Mouse (Mus musculus) 416B (cell line): ENCODE data around the gene Prpf6.

Experiments used
- DNase-seq: peaks from one replicate; pipeline ENCODE4 v3.0.0; 2011; ENCODE audit warnings: low read depth

Gene Prpf6

DNA sequence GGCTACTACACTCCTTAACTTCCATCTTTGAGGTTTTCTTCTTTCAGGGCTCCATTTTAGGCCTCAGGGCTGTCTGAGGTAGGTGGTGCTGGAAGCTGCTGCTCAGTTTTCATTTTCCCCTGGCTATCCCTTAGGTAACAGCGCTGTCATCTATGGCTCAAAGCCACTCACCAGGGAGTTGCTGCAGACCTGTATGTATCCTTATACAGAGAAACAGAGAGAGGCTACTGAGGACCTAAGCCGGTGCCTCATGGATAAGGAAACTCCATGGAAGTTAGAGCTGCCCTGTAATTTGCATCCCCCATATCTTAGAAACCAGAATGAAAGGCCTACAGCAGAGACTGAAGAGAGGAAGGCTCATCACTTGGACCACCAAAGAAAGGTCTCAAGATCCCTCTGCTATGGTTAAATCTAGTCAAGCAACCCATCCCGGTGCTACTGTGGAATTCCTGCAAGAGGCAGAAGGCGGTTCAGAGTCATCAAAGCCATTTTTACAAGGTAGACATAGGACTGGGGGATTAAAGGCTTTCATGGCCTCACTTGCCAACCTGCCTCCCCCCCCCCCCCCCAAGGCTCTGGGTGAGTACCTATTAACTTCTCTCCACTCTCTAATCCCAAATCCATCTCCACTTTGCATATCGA, 11.4 kb upstream of the Prpf6 start:
- DNase-seq: no peak

DNA sequence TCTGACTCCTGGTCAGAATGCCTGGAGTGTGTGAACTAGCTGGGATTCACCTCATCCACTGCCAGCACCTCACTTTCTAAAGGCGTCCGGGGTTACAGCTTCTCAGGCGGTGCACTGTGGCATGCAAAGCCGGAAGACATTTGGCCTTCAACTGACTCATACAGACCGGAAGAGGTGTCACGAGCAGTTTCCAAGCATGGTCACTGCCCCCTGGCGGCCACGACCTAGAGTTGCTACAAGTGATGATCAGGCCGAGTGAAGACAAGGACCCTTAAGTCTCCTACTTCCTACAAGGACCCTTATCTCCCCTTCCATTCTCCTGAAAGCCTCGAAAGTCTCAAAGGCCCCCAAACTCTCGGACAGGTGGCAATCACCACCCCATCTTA, 10.7 kb upstream of the Prpf6 start:
- DNase-seq: peak; percentile 97

DNA sequence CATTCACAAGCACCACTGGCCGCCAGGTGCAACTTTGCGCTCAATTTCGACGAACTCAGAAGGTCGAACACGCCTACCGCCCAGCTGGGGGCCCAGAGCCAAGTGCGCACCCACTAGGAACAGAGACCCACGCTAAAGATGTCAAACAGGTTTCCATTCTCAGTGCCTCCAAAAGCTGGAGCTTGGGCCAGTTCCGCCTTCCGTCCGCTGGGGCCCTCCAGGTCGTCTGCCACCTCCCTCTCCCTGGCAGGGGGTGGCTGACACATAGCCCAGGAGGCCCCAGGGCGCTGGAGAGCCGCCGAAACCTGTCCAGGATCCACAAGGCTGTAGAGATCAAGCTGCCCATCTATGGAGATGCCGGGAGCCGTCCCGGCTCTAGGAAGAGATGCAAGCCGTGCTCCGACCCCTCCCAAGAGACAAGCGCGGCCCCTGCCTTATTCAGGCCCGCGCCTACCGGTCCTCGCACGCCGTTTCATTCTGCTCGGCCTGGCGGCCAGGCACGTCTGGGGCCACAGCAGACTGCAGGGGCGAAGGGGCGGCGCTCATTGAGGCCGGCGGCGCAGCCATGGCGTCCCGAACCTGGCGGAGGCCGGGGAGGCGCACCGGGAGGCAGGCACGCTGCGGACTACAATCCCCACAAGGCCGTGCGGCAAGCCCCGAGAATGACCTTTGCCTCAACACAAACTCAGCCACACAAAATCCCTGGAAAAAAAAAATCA, 10.1 kb upstream of the Prpf6 start:
- peak; percentile 75 for DNase-seq

DNA sequence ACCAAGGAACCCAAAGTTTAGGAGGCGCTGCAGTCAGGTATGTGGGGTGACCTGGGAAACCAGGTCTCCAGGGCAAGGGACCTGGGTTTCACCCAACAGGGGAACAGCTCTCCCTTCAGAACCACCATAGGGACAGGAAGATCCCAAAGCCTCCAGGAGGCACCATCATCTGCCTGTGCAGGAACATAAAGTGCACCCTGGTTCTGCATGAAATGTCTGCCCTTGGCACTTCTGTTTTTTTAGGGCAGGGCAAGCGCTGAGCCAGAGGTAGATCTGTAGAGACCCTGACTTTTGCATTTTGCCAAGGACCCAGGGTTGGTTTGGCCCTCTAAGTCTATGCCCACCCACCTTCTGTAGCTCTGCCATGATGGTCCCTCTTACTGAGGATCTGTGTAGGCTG, 9.3 kb upstream of the Prpf6 start:
- no peak for DNase-seq

DNA sequence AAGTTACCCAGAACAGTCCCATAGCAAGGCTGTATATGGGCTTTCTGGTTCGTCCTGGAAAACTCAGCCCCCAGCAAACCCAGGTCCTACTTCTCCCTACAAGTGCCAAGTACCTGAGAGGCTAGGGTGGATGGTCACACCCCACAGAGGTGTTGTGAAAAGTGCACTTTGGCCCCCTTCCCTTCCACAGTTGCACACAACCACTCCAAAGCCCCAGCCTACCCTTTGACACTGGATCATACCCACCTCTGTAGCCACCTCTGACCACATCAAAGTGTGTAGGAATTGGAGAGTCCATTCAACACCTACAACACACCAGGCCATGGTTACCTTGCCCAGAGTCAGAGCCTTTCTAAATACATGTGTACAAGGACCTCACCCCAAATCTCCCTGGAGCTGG, 8.7 kb upstream of the Prpf6 start:
- DNase-seq: no peak

DNA sequence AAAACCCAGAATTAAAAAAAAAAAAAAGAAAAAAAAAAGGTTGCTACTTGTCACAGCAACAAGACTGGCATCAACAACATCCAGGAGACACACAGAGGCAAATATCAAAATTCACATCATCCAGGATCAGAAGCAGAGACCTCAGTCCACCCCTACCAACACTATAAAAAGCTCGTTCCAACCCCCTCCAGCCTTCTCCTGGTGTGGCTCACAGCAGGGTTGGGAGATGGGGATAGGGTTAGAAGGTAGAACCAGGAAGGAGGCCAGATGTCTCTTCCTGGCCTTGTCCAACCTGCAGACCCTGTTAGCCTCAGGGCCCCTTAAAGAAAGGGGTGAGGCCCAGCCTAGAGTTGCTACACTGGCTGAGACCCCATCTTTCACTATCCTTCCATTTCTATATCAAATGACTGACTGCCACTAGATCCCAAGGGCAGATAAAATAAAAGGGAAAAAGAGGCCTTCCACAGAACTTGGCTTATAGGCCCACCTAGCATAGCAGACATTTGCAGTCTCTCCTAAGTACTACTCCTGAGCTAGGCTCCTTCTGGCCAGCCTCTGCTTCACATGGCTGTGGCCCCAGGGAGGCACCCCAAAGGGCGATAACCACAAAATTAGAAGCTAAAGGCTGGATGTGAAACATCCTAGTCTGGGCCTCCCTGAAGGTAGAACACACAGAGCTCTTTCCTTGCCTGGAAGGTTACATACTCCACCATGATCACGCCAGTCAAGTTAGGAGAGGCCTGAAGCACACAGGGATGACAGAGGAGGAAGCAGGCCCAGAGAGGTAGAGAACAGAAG, 8.0 kb upstream of the Prpf6 start:
- no peak for DNase-seq

DNA sequence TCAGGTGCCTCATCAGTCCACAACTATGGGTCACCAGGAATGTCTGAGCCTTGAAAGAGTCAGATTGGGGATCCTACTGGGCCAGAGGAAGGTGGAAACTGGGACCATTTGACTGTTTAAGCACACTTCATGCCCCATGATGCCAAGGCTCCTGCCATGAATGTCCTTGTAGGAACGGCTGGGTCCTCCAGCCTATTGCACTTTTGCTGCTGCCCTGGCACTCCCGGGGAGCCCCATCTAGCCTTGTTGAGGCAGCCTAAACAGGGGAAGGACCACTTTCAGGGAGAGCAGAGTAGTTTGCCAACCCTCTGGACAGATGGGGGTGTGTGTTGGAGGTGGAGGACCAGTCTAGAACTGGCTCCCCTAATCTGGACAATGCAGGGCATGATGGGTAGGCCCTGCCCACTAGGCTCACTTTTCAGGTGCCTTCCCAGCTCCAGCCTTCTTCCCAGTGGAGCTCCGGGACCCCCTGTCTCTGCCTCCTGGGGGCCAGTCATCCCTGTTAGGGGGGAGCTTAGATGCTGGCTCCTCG, 7.2 kb upstream of the Prpf6 start, which contains the start of gene Uckl1:
TSS of gene Uckl1 (minus strand) at position 482 of the 532 bp plus-strand sequence.
- DNase-seq: no peak

DNA sequence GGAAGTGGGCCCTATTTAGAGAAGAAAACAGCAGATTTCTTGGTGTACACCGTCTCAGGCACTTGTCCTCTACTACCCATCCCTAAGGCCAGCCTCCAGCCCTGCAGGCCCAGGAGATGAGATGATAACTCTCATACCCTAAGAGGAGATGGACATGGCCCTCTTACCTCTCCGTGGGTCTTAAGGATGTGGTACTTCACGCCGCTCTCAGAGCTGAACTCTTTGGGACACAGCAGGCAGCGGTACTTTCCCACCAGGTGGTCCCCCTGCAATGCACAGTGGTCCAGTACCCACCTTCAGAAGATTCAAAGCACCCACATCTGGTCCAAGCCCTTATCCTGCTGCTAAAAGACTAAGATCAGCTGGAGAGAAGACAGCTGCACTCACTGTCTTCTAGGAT, 6.2 kb upstream of the Prpf6 start:
- DNase-seq: no peak

DNA sequence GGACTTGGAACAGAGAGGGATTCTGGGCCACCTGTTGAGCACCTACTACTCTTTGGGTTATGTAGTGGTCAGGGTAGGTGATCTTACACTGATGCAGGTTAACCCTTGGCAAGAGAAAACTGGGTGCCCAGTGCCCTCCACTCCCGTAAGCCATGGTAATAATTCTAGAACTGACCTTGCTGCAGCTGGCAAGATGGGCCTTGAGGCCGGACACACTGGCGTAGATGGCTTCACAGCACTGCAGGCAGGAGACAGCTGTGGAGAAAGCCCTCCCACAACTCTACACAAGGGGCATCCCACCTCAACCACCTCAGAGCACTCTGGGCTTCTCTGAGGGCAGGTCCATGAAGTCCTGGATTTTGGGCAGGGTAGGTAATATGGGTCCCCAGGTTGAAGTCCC, 5.5 kb upstream of the Prpf6 start:
- no peak for DNase-seq

DNA sequence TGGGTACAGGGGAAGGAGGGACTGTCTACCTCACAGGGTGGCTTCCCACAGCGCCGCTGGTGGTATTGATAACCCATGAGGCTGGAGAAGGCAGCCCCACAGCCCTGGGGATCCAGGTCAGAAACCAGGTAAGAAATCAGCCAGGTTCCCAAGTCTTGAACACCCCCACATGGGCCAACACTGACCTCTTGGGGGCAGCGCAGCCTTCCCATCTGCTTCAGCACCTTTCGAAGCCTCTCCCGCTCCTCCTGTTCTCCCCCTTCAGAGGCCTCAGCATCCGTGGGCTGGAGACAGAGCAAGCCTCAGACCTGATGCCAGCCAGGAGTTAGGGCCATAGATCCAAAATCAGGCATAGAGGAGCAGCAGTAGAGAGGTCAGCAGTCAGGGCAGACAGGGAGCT, 3.9 kb upstream of the Prpf6 start:
- DNase-seq: no peak

DNA sequence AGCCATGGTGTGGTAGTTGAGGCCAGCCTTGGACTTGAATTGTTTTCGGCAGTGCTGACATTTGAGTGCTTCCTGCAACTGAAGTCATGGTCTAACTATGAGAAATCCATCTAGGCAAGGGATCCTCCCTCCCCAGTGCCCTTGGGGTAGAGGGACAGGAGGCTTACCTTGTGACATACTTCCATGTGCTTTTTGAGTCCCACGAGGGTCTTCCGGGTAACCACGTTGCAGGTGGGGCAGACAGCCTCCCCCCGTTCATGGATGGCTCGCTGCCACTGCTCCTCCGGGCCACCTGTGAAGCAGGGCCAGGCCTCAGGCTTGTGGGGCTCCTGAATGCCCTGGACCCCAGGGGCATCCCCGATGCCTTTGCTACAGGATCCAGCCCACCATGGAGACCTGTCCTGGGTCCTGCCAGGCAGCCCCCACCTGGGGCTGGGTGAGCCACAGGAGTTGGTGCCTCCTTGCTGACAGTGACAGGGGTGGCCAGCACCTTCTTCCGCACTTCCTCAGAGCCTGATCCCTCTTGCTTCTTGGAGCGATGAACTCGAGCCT, 3.4 kb upstream of the Prpf6 start:
- DNase-seq: no peak

DNA sequence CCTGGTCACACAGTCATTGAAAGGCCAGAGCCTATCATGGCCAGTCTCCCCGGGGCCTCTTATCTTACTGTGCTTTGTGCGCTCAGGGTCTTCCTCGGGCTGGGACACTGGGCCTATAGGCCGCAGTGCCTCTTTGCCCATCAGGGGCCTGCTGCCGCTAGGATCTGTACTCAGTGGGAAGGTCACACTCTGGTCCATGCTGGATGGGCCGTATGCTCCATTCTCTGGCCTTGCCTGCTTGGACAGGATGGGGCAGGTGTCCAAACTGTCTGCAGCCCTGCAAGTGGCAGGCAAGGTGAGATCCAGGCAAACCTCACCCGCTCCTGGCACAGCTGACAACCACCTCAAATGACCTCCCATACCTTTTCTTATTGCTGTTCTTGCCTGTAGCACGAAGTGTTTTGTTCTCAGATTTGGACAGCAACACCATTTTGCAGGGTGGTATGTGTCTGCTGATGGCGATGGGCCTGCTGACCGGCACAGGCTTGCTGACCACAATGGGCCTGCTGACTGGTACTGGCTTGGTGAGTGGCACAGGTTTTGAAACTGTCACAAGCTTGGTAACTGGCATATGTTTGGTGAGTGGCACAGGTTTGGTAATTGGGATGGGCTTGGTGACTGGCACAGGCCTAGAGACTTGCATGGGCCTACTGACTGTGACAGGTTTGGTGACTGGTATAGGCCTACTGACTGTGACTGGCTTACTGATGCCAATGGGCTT, 2.5 kb upstream of the Prpf6 start:
- DNase-seq: no peak

DNA sequence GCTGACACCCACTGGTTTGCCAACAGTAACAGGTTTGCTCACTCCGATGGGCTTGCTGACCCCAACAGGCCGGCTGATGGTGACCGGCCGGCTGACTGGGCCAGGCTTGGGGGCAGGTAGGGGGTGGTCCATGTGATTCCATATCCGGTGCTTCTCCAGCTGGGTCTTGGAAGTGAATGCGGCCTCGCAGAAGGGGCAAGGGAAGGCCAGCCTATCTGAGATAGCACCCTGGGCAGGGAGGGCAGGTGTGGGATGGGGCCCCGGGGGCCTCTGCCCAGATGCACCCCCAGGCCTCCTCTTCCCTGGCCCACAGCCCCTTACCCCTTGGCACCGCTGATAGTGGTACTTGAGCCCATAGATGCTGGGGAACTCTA, 1.9 kb upstream of the Prpf6 start:
- DNase-seq: no peak

DNA sequence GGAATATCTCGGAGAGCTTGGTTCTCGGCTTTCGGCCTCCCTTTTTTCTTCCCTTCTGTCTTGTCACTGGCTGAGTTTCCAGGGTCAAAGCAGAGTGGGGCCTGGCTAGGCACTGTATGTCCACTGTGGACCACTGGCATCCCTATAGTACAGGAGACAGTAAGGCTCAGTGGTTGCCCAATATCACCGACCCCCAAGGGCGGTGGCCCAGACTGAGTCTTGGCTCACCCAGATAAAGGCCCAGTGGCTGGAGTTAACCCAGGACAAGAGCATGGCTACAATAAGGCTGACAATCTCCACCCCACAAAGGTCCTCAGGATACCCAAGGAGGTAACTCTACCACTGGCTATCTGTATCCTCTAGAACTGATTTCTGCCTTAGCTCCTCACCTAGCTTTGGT, 1.2 kb upstream of the Prpf6 start:
- DNase-seq: no peak

DNA sequence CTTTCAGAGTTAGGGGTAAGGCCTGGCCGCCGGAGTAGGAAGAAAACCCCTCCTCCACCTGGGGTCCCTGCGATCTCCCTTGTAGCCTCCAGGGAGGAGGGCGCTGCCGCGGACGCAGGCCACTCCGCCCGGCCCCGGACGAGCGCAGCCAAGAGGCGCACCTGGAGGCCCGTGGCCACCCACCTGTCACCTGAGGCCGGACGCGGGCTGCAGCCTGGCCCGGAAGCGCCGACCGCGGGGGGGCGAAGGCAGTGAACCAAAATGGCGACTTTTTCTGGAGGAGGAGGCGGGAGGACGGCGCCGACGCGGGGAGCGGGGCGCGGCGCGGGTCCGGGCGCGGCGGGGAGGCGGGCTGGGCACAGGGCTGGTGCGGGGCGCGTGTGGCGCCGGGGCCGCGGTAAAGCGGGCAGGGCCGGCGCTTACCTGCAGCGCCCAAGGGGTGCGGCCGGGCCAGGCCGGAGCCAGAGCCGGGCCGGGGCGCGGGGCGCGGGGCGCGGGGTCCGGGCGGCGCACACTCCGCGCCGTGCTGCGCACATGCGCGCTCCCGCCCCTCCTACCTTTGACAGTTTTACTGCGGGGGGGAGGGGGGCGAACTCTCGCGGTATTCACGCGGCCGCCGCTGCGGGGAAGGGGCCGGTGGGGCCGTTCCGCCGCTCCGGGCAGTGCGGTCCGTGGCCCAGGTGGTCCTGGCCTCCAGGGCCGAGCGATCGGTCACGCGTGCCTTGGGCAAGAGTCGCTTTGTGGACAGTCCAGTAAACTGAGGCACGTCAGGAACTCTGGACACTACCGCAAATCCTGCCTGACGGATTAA, 768 bp downstream of the Prpf6 start, which contains the start of gene Zfp512b:
TSS of gene Zfp512b (minus strand) at position 573 of the 811 bp plus-strand sequence.
- peak; percentile 71 for DNase-seq

DNA sequence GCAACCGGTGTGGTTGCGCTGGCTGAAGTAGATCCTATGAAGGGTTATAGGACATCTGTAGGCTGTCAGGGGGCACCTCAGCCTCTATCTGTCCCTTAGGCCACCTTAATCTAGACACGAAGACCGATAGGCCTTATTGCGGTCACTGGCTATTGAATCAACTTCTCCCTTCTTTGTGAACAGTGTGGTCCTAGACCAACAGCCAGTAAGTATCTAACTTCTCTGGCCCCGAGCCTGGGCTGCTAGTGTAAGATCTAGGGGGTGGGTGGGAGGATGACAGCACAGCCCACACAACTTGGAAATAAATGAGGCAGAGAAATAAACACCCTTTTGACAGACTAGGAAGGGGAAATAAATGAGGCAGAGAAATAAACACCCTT, 1.4 kb downstream of the Prpf6 start:
- peak; percentile 72 for DNase-seq

DNA sequence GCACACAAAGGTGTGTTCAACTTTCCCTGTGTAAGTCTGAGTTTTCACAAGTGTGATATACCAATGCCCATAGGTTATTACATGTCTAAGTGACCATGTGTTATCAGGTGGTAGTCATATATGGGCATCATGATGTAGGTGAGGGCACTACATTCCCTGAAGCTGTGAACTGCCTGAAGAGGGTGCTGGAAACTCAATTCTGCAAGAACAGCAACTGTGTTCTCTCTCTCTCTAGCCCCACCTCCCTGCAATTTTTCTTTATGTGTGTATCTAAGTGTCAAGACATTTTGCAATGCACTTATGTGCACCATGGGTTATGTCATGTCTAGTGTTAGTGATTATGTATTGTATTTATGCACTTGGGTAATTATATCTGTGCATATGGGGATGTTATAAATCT, 2.3 kb downstream of the Prpf6 start:
- DNase-seq: peak; percentile 64

DNA sequence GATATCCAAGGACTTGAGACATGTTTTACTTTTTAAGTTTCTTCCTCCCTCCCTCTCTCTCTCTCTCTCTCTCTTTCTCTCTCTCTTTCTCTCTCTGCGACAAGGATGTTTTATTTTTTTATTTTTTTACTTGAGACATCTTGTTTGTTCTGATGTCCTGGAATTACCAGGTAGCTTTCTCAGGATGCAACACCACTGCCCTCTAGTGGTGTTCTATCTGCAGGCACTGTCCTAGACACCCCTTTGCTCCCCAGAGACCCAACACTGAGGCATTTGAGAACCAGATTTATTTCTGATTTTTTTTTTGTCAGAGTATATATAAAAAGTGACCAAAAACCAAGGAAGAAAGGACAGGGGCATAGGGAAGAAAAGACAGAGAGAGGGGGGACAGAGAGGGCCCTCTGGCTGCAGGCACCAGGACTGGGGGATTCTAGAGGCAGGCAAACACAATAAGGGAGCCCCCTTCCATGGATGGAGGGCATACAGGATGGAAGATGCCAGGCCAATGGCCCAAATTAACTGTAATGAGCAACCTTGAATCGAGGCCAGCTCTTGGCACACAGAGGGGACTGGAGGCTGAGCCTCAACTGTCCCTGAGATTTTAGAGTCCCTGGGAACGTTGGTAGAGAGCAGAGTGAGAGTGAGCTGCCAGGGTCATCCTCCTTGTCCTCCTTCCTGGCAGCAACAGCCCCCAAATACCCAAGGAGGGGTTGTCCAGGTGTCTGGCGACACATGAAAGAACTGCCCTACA, 3.5 kb downstream of the Prpf6 start:
- DNase-seq: peak; percentile 55

DNA sequence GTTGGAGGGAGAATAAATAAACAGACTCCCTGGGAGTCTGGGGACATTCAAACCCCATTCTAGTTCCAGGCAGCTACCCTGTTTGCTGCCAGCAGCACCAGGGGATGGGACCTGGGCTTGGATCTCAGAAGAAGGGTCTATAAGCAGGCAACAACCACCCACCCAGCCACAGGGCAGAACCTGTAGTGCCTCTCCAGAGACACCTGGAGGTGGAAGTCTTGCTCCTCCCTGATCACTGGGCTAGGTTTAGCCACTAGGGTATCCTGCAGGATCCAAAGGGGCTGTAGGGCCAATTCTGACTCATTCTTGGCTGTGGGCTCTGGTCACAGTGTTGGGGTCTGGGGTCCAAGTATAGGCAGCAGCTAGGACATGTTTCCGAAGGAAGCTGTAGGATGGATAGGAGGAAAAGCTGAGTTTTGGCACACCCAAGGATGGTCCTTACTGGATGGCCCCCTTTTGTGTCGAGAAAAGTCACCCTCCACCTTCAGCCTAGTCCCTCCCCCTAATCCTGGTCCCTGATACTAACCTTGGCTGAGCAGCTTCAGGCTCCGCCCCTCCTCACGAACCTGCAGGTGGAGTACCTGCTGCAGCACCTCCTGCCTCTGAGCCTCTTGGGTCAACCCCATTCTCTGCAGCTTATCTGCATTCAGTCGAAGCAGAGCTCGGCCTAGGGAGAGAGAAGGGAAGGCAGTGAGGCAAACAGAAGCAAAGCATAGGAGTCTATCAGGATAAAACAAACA, 4.7 kb downstream of the Prpf6 start:
- DNase-seq: no peak
